Mouse (Mus musculus) ES-Bruce4 (cell line): ENCODE measurements at regions not wholly inside any gene's neighbourhood (a gene's known extent, or its start where the extent isn't known, plus 50 kb on each side); places are given as distances from the start of the nearest gene placed in this dataset.

Experiments used
- CTCF ChIP-seq: IDR thresholded peaks from one replicate; pipeline ENCODE4 v1.8.1; 2011; ENCODE audit warnings: low read depth, low read length
- EP300 ChIP-seq: IDR thresholded peaks from 2 replicates; pipeline ENCODE4 v1.6.1; 2011; ENCODE audit warnings: low read depth, low read length; ENCODE audit not compliant: insufficient read depth

- TF ChIP-seq EP300 (no peak), CTCF (peak; percentile 52)
Observed at GRCm38 (mm10) chr8:6572066-6572665, 1467.0 kb upstream of the Slc10a2 start.
